Mouse (Mus musculus) kidney, adult 2 months (tissue): ENCODE measurements around the gene Mansc1. TPM values are rescaled to one million over a fixed set of nuclear protein-coding genes. Genes with fewer than 3 reads are reported as not detected.
A peak's percentile ranks its signal among the peaks of the same experiment; 100 is the strongest.

Experiments used
- DNase-seq: peaks from one replicate; pipeline ENCODE4 v3.0.0; 2021
- H3K27ac ChIP-seq: fragments of 200-500 bp; 2 replicates; pipeline ENCODE4 v1.5.1; 2012; ENCODE audit warnings: low read depth, low read length, control low read depth, inconsistent platforms; ENCODE audit not compliant: insufficient read depth
- H3K27me3 ChIP-seq: fragments of 200-500 bp; replicated peaks from 2 replicates; pipeline ENCODE4 v1.6.1; 2012; ENCODE audit warnings: mild to moderate bottlenecking, moderate library complexity, low read length, inconsistent platforms; ENCODE audit not compliant: control insufficient read depth, insufficient read depth
- H3K36me3 ChIP-seq: fragments of 200-500 bp; 2 replicates; pipeline ENCODE4 v1.6.1; 2012; ENCODE audit warnings: mild to moderate bottlenecking, moderate library complexity, low read length, inconsistent platforms; ENCODE audit not compliant: control insufficient read depth, insufficient read depth
- H3K4me1 ChIP-seq: fragments of 200-500 bp; 2 replicates; pipeline ENCODE4 v1.6.1; 2011; ENCODE audit warnings: low read length; ENCODE audit not compliant: control insufficient read depth, insufficient read depth
- H3K4me3 ChIP-seq: fragments of 200-500 bp; 2 replicates; pipeline ENCODE4 v1.5.1; 2011; ENCODE audit warnings: mild to moderate bottlenecking, low read depth, low read length, control low read depth; ENCODE audit not compliant: insufficient read depth
- CTCF ChIP-seq: fragments of 200-500 bp; conservative IDR thresholded peaks from 2 replicates; pipeline ENCODE4 v1.5.1; 2011; ENCODE audit warnings: low read depth, mild to moderate bottlenecking, control low read depth, low read length, moderate library complexity, mixed read lengths; ENCODE audit not compliant: insufficient read depth, insufficient read length
- POLR2A ChIP-seq: fragments of 200-500 bp; IDR thresholded peaks from one replicate; pipeline ENCODE4 v1.6.1; 2011; ENCODE audit warnings: low read depth, low read length, control low read depth
- WGBS: fragments of 180-500 bp; shearing (Covaris S2); methylation state at CpG from one replicate; pipeline ENCODE4 v1.1.7; 2018; 5-methylcytosine and 5-hydroxymethylcytosine counted together
- polyA plus RNA-seq: library from polyadenylated mRNA; depleted of rRNA; stranded (reverse); fragments of >200 nt; gene quantifications from 2 replicates; pipeline ENCODE4 v1.2.3, GENCODE M21; 2012

Gene Mansc1
- polyA plus RNA-seq, 1 experiment, result 8.8 TPM

GRCm38 (mm10) chr6:134647621-134648020 is 15.3 kb upstream of the Mansc1 start:
- 59% methylated on average over 5 of the region's 5 CpGs for WGBS
- no peak for TF ChIP-seq POLR2A
- no peak overlapping the region for H3K27ac ChIP-seq

GRCm38 (mm10) chr6:134646835-134647234 is 14.5 kb upstream of the Mansc1 start:
- TF ChIP-seq CTCF (no peak), POLR2A (no peak)
- no peak for DNase-seq
- peaks cover under 1% of the 10 kb centered on the region; the same call in 1 of the 2 replicates for H3K4me1 ChIP-seq
- no peak overlapping the region for H3K27ac ChIP-seq
- H3K27me3 ChIP-seq, result no peaks in the 10 kb centered on the region
- 86% methylated on average over 6 of the region's 6 CpGs for WGBS
- H3K36me3 ChIP-seq, result no peaks in the 10 kb centered on the region
- no peak overlapping the region for H3K4me3 ChIP-seq

More at GRCm38 (mm10) chr6:134647621-134648020, 15.3 kb upstream of the Mansc1 start:
- Histone ChIP-seq H3K4me3 (no peak overlapping the region), H3K27me3 (no peaks in the 10 kb centered on the region), H3K4me1 (no peaks in the 10 kb centered on the region), H3K36me3 (no peaks in the 10 kb centered on the region)
- no peak for DNase-seq

- 99% methylated on average over 5 of the region's 5 CpGs for WGBS
- no peaks in the 10 kb centered on the region for H3K27me3 ChIP-seq
- DNase-seq, result no peak
Observed at GRCm38 (mm10) chr6:134643296-134643695, 11.0 kb upstream of the Mansc1 start.

GRCm38 (mm10) chr6:134641738-134642446 is 9.6 kb upstream of the Mansc1 start:
- WGBS, result 68% methylated on average over 9 of the region's 9 CpGs
- Histone ChIP-seq H3K4me1 (peaks cover 4% of the 10 kb centered on the region; the same call in 1 of the 2 replicates), H3K4me3 (no peak overlapping the region), H3K27ac (no peak overlapping the region), H3K27me3 (no peaks in the 10 kb centered on the region), H3K36me3 (no peaks in the 10 kb centered on the region)
- TF ChIP-seq POLR2A (no peak), CTCF (no peak)
- peak; percentile 33 for DNase-seq

More at GRCm38 (mm10) chr6:134643296-134643695, 11.0 kb upstream of the Mansc1 start:
- no peaks in the 10 kb centered on the region for H3K36me3 ChIP-seq
- no peak overlapping the region for H3K4me3 ChIP-seq
- H3K4me1 ChIP-seq, result peaks cover 4% of the 10 kb centered on the region; the same call in 1 of the 2 replicates
- no peak overlapping the region for H3K27ac ChIP-seq
- no peak for TF ChIP-seq CTCF
- TF ChIP-seq POLR2A, result no peak

GRCm38 (mm10) chr6:134640485-134641475 is 8.5 kb upstream of the Mansc1 start:
- Histone ChIP-seq H3K4me1 (peaks cover 4% of the 10 kb centered on the region; the same call in 1 of the 2 replicates), H3K27ac (peak overlapping the region; percentile 67; the same call in 1 of the 2 replicates), H3K4me3 (peak overlapping the region; percentile 92), H3K36me3 (no peaks in the 10 kb centered on the region), H3K27me3 (no peaks in the 10 kb centered on the region)
- DNase-seq, result peak; percentile 96
- WGBS, result 3% methylated on average over 65 of the region's 65 CpGs
- TF ChIP-seq POLR2A (no peak), CTCF (peak; percentile 63)

- no peak for TF ChIP-seq CTCF
- TF ChIP-seq POLR2A, result no peak
- H3K36me3 ChIP-seq, result no peaks in the 10 kb centered on the region
- DNase-seq, result no peak
- H3K4me3 ChIP-seq, result no peak overlapping the region
- peaks cover 4% of the 10 kb centered on the region; the same call in 1 of the 2 replicates for H3K4me1 ChIP-seq
- 94% methylated on average over 1 of the region's 1 CpGs for WGBS
- no peaks in the 10 kb centered on the region for H3K27me3 ChIP-seq
- no peak overlapping the region for H3K27ac ChIP-seq
Observed at GRCm38 (mm10) chr6:134639900-134640299, 7.6 kb upstream of the Mansc1 start.
